Mouse (Mus musculus): ENCODE results near the gene Sugp2. TPM values are rescaled to one million over a fixed set of nuclear protein-coding genes. Genes with fewer than 3 reads are reported as not detected.

Sugp2 gene
- total and polyA plus RNA-seq, 3 experiments, result 10.0 to 23.6 (median 20.1) TPM

- in situ Hi-C loops (cut with MboI; ENCODE audit: low pct_ligation_motif_present, low pct_unique_long_range_greater_than_20kb, low sequenced_read_pairs), result no loop called here
- H3K27me3 ChIP-seq (replicated peaks), result no peaks in the 10 kb centered on the region
Observed at GRCm38 (mm10) chr8:70285304-70285703, 51.3 kb downstream of the Sugp2 start.

GRCm38 (mm10) chr8:70286737-70287136 lies 52.7 kb downstream of the Sugp2 start:
- DNase-seq (ENCODE audit: extremely low read depth), result no peak
- Histone ChIP-seq H3K9me3 (replicated peaks; ENCODE audit: low read length) (peaks cover 3% of the 10 kb centered on the region), H3K27me3 (replicated peaks) (no peaks in the 10 kb centered on the region), H3K79me2 (replicated peaks; ENCODE audit: control insufficient read depth, extremely low read depth, insufficient read depth, poor library complexity, severe bottlenecking) (no peaks in the 10 kb centered on the region), H3K27ac (ENCODE audit: insufficient read depth, low read depth) (no peak overlapping the region), H3K4me1 (ENCODE audit: control insufficient read depth in 1 of 2, insufficient read depth in 2 of 2) (peaks cover 5 to 13% of the 10 kb centered on the region in 2 experiments), H3K4me3 (replicated peaks in 1 of 3; ENCODE audit: low read depth in 2 of 3, low read length in 2 of 3, poor library complexity in 1 of 3) (no peak overlapping the region), H3K4me2 (ENCODE audit: insufficient read depth, low read depth, poor library complexity, severe bottlenecking) (no peak overlapping the region), H3K36me3 (replicated peaks in 1 of 2; ENCODE audit: control insufficient read depth in 1 of 2, insufficient read depth in 1 of 2, low read length in 1 of 2) (peaks cover 29 to 62% of the 10 kb centered on the region in 2 experiments), H3K9ac (ENCODE audit: insufficient read depth, low read depth) (no peak overlapping the region)
- TF ChIP-seq RCOR1 (conservative IDR thresholded peaks at IDR 0.05; ENCODE audit: low read depth, low read length) (no peak), NRF1 (IDR thresholded peaks at IDR 0.05; ENCODE audit: low read depth, low read length) (no peak), ELF1 (IDR thresholded peaks at IDR 0.05; ENCODE audit: low read depth, low read length) (no peak), MYC (IDR thresholded peaks at IDR 0.05; ENCODE audit: low read depth, low read length) (no peak), RAD21 (IDR thresholded peaks at IDR 0.05; ENCODE audit: low read depth, low read length) (no peak; the same call in none of the 2 replicates), MAZ (IDR thresholded peaks at IDR 0.05; ENCODE audit: low read depth, low read length) (no peak), CTCF (conservative IDR thresholded peaks at IDR 0.05 in 1 of 2, IDR thresholded peaks at IDR 0.05 in 1 of 2; ENCODE audit: low read depth in 2 of 2, low read length in 2 of 2) (peak; percentile 23 to 49; a peak in 3 of 4 replicates)
- dilution Hi-C loops (cut with MboI; ENCODE audit: extremely low pct_ligation_motif_present, extremely low pct_unique_long_range_greater_than_20kb, low sequenced_read_pairs) (no loop called here), in situ Hi-C loops (cut with MboI; ENCODE audit: low pct_ligation_motif_present, low pct_unique_long_range_greater_than_20kb, low sequenced_read_pairs) (no loop called here)

More at GRCm38 (mm10) chr8:70285304-70285703, 51.3 kb downstream of the Sugp2 start:
- peaks cover 5 to 14% of the 10 kb centered on the region in 2 experiments for H3K4me1 ChIP-seq (ENCODE audit: control insufficient read depth in 1 of 2, insufficient read depth in 2 of 2)
- no peak overlapping the region for H3K4me3 ChIP-seq (replicated peaks in 1 of 3; ENCODE audit: low read depth in 2 of 3, low read length in 2 of 3, poor library complexity in 1 of 3)
- TF ChIP-seq SMC3 (IDR thresholded peaks at IDR 0.05; ENCODE audit: low read depth, low read length), result no peak
- TF ChIP-seq ETS1 (conservative IDR thresholded peaks at IDR 0.05; ENCODE audit: low read depth, low read length), result no peak
- no peak for TF ChIP-seq USF2 (conservative IDR thresholded peaks at IDR 0.05; ENCODE audit: low read depth, low read length)
- TF ChIP-seq MXI1 (IDR thresholded peaks at IDR 0.05; ENCODE audit: low read depth, low read length), result no peak
- TF ChIP-seq RAD21 (IDR thresholded peaks at IDR 0.05; ENCODE audit: low read depth, low read length), result no peak
- no peak for TF ChIP-seq MAFK (IDR thresholded peaks at IDR 0.05; ENCODE audit: insufficient replicate concordance, low read length)
- TF ChIP-seq CHD1 (IDR thresholded peaks at IDR 0.05; ENCODE audit: low read depth, low read length), result no peak
- TF ChIP-seq POLR2AphosphoS2 (IDR thresholded peaks at IDR 0.05; ENCODE audit: low read depth, low read length), result no peak
- no peak for TF ChIP-seq EP300 (IDR thresholded peaks at IDR 0.05; ENCODE audit: low read length)
- no peak for TF ChIP-seq MAX (IDR thresholded peaks at IDR 0.05; ENCODE audit: low read length)
- TF ChIP-seq NRF1 (IDR thresholded peaks at IDR 0.05; ENCODE audit: low read depth, low read length), result no peak
- no peak for TF ChIP-seq ZNF384 (IDR thresholded peaks at IDR 0.05; ENCODE audit: low read depth, low read length)
- TF ChIP-seq RCOR1 (conservative IDR thresholded peaks at IDR 0.05; ENCODE audit: low read depth, low read length), result no peak
- no peak overlapping the region for H3K9ac ChIP-seq (ENCODE audit: insufficient read depth, low read depth)
- DNase-seq (ENCODE audit: extremely low read depth), result no peak
- H3K9me3 ChIP-seq (replicated peaks; ENCODE audit: low read length), result peaks cover 3% of the 10 kb centered on the region
- H3K79me2 ChIP-seq (replicated peaks; ENCODE audit: control insufficient read depth, extremely low read depth, insufficient read depth, poor library complexity, severe bottlenecking), result no peaks in the 10 kb centered on the region
- no peak overlapping the region for H3K27ac ChIP-seq (ENCODE audit: insufficient read depth, low read depth)
- peaks cover 19 to 48% of the 10 kb centered on the region in 2 experiments for H3K36me3 ChIP-seq (replicated peaks in 1 of 2; ENCODE audit: control insufficient read depth in 1 of 2, insufficient read depth in 1 of 2, low read length in 1 of 2)
- H3K4me2 ChIP-seq (ENCODE audit: insufficient read depth, low read depth, poor library complexity, severe bottlenecking), result no peak overlapping the region
- dilution Hi-C loops (cut with MboI; ENCODE audit: extremely low pct_ligation_motif_present, extremely low pct_unique_long_range_greater_than_20kb, low sequenced_read_pairs), result no loop called here

All from CH12.LX (cell line).